Mouse (Mus musculus) gastrocnemius, adult 2 months (tissue): ENCODE data around the gene Cars. TPM values are rescaled to one million over a fixed set of nuclear protein-coding genes. Genes with fewer than 3 reads are reported as not detected.
A peak's percentile ranks its signal among the peaks of the same experiment; 100 is the strongest.

Experiments
- DNase-seq: peaks from one replicate; pipeline ENCODE4 v3.0.0; 2022
- H3K27ac ChIP-seq: fragments of 200-600 bp; 2 replicates; pipeline ENCODE4 v1.8.1; 2022; ENCODE audit warnings: mild to moderate bottlenecking
- H3K4me3 ChIP-seq: fragments of 200-600 bp; 2 replicates; pipeline ENCODE4 v1.8.1; 2022; ENCODE audit warnings: mild to moderate bottlenecking, moderate library complexity
- CTCF ChIP-seq: fragments of 200-600 bp; IDR thresholded peaks from 2 replicates; pipeline ENCODE4 v1.8.1; 2022; ENCODE audit warnings: antibody characterized with exemption, mild to moderate bottlenecking, moderate library complexity
- intact Hi-C: fragments of 180-260 bp; cut with DNase I; formaldehyde crosslinking; loops from one replicate; pipeline ENCODE4 v1.15.1; 2025
- total RNA-seq, 2 experiments: library from RNA; stranded (reverse); gene quantifications; 2 replicates each; pipeline ENCODE4 v1.2.3; 2021

The Cars gene
- total RNA-seq, 2 experiments from 2014 or later, result 37.2 to 42.3 TPM

DNA sequence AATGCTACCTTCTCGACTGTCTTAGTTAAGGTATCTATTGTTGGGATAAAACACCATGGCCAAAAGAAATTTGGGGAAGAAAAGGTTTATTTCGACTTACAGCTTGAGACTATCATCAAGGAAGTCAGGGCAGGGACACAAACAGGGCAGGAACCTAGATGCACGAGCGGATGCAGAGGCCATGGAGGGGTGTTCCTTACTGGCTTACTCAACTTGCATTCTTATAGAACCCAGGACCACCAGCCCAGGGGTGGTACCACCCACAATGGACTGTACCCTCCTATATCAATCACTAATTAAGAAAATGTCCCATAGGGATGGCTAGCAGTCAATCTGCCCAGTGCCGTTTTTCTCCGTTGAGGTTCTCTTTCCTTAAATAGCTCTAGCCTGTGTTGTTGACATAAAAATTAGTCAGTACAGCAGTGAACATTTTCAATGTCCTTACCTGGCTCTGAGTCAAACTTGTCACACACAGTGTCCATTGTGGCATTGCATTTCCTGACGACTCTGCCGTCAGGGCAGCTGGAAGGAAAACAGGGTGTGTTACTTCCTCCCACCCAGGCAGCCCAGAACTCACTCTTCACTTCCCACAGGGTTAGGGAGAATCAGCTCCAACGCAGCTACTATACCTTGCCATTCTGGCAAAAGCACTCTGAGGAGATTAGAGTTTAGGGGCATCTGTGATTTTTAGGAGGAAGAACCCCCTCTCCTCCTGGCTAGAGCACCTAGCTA, 14.7 kb upstream of the Cars start:
- DNase-seq, result peak; percentile 25
- TF ChIP-seq CTCF, result no peak
- Histone ChIP-seq H3K4me3 (peak overlapping the region; percentile 17), H3K27ac (peak overlapping the region; percentile 82)
- intact Hi-C loops, result no loop called here

DNA sequence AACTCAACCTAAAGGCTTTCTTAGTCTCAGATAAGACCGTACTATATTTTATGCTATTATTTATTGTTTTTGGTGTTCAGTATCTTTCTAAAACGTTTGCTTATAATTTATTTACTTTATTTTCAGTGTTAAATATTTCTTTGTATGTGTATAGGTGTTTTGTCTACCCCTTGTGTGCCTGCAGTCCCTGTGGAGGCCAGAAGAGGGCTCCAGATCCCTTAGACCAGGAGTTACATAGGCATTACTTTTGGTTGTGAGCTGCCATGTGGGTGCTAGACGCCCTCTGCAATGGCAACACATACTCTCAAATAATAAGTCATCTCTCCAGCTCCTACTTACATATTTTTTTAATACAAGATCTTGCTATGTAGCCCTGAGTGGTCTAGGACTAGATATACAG, 12.3 kb upstream of the Cars start:
- no peak for DNase-seq
- Histone ChIP-seq H3K4me3 (no peak overlapping the region), H3K27ac (no peak overlapping the region)
- TF ChIP-seq CTCF, result peak; percentile 46
- intact Hi-C loops, result no loop called here

DNA sequence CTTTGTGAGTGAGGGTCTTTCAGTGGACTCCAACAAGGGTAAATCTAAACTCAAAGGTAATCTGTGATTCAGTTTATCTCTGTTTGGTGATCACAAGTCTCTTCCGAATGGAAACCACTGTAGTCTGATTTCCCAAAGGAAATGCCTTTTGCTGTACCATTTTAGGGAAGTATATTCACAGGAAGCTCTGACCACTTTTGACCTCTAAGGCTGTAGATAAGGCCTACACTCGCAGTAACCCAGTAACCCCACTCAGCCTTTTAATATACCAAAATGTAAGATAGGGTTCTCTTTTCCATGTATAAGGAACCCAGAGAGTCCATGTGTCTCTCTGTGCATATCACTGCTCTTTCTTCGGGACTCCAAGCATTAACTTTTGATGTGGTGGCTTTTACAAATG, 5.4 kb upstream of the Cars start:
- intact Hi-C loops, result no loop called here

DNA sequence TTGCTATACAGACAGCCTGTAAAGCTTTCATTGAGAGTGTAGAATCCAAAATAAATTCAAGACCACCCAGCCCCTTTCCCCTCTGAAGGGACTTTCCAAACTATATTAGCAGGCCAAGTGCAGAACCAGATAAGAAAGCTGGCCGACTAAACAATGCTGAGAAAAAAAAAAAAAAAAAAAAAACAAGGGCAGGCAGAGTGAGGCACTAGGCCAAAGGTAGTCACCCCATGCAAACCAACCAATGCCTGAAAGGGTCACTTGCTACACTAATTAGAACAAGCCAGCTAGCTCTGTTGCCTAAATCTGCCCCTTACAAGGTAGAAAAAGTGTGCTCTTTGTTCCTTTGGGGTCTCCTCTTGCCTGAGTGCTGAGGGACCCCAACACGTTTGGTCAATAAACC, 5.0 kb upstream of the Cars start:
- H3K4me3 ChIP-seq, result no peak overlapping the region
- TF ChIP-seq CTCF, result no peak
- DNase-seq, result no peak
- intact Hi-C loops, result loop anchor here (5.0 kb wide), 1 partner anchor 92 kb away; no protein-coding TSS in a partner anchor
- H3K27ac ChIP-seq, result peak overlapping the region; percentile 40; the same call in 1 of the 2 replicates

More for the DNA sequence above, 5.4 kb upstream of the Cars start:
- Histone ChIP-seq H3K27ac (peak overlapping the region; percentile 40; the same call in 1 of the 2 replicates), H3K4me3 (no peak overlapping the region)
- DNase-seq, result no peak
- no peak for TF ChIP-seq CTCF

DNA sequence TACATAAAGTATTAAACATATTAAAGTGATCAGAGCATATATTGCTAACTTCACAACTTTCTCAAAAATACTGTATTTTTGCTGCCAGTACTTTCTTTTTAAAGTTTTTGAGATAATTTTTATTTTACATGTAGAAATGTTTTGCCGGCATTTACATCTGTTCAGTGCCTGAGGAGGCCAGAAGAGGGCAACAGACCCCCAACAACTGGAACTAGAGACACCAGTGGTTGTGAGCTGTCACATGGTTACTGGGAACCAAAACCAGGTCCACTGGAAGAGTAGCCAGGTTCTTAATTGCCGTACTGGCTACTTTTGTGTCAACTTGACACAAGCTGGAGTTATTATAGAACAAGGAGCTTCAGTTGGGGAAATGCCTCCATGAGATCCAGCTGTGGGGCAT, 1.8 kb upstream of the Cars start:
- Histone ChIP-seq H3K27ac (no peak overlapping the region), H3K4me3 (no peak overlapping the region)
- peak; percentile 33 for TF ChIP-seq CTCF
- intact Hi-C loops, result loop anchor here (5.0 kb wide), 1 partner anchor 96 kb away; no protein-coding TSS in a partner anchor
- DNase-seq, result no peak

DNA sequence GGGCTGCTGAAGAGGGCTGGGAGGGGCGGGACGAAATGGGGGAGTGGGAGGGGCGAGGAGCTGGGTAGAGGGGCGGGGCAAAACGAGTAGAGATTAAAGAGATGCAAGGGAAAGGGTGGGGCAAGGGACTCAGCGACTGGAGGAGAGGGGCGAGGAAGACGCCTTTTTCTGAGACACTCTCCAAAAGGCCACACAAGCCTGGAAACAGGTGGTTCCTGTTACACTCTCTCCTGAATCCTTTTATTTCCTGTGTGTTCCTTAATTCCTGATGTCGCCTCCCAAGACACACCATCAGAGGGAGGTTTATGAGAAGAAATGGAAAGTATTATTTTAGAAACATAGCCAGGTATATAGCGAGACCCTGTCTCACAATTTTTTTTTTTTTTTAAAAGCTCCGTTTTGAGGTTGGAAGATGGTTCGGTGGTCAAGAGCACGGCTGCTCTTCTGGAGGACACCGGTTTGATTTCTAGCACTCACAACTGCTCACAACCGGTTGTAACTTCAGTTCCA, 396 bp upstream of the Cars start:
- Histone ChIP-seq H3K27ac (peak overlapping the region; percentile 93), H3K4me3 (peak overlapping the region; percentile 96)
- no peak for DNase-seq
- intact Hi-C loops, result loop anchor here (5.0 kb wide), 1 partner anchor 97 kb away; no protein-coding TSS in a partner anchor
- no peak for TF ChIP-seq CTCF

DNA sequence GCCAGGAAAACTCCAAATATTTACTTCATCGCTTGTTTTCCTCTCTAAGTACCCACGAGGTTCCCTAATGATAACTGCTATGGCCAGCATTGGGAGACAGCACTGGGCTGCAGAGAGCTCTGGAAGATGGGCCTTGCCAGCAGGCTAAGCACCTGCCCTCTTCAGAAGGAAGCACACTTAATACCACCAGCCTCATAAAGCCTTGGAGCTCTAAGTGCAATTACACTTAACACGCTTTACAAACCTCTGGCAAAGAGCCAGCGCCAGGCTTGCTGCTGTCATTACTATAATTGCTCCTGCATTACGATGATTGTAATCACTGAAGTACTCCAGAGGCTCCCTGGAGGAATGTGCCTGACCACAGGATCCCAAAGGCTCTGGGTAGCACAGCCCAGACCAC, 5.0 kb downstream of the Cars start:
- no peak overlapping the region for H3K27ac ChIP-seq
- intact Hi-C loops, result loop anchor here (10.0 kb wide), 1 partner anchor 230 kb away; the partner anchor contains the start of genes Dhcr7 and Nadsyn1
- H3K4me3 ChIP-seq, result no peak overlapping the region
- TF ChIP-seq CTCF, result no peak
- no peak for DNase-seq

DNA sequence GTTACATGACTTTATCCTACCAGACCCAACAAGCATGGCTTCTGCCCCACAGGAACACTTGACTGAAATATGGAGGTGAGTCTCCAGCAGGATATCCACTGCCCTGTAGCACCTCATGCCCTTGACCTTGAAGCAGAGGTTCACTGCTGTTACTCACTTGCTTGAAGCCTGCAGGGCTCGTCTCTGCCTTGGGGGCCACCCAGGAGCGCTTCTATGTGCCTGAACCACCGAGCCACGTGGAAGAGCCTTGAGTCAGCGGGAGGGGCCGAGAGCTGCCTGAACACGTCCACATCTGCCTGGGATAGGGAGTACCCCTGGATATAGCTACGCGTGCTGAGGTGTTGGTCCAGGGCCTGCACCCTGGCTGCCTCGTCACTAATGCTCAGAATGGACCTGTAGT, 7.6 kb downstream of the Cars start:
- intact Hi-C loops, result loop anchor here (10.0 kb wide), 1 partner anchor 233 kb away; the partner anchor contains the start of genes Dhcr7 and Nadsyn1
- TF ChIP-seq CTCF, result no peak
- H3K27ac ChIP-seq, result no peak overlapping the region
- DNase-seq, result no peak
- no peak overlapping the region for H3K4me3 ChIP-seq

DNA sequence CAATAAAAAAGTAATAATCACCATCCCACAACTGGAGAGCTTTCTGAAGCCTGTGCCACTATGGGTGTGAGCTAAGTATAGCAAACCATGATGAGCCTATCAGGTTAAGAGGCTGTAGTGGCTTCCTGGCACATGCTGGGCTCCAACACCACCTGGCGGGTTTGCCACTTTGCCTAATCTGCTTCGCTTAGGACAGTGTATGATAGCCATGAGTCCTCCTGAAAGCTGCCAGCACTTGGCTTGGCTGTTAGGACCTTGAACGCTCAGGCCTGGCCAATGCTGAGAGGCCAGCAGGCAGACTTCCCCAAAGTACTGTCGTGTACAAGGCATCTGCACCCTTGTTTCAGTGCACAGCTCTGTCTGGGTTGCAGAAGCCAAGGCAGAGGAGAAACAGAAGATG, 11.9 kb downstream of the Cars start:
- no peak overlapping the region for H3K4me3 ChIP-seq
- DNase-seq, result peak; percentile 88
- intact Hi-C loops, result loop anchor here (5.0 kb wide), 1 partner anchor 159 kb away; no protein-coding TSS in a partner anchor
- peak overlapping the region; percentile 73 for H3K27ac ChIP-seq
- TF ChIP-seq CTCF, result no peak

DNA sequence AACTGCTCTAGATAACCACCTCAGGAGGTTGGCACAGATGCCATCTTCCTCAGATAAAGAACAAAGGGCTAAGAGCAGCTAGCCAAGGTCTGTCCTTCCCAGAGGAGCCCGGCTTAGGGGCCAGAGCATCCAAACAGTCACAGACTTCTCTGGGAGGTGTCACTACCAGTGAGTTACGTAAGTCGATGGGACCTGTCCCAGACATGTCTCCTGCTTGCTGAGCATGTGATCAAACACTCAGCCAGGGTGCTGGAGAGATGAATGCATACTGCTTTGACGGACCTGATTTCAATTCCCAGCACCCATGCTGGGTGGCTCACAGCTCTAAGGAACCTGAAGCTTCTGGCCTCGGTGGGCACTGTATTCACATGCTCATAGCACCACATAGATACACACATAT, 12.3 kb downstream of the Cars start:
- H3K27ac ChIP-seq, result peak overlapping the region; percentile 73
- no peak overlapping the region for H3K4me3 ChIP-seq
- intact Hi-C loops, result loop anchor here (5.0 kb wide), 1 partner anchor 160 kb away; no protein-coding TSS in a partner anchor
- peak; percentile 59 for DNase-seq
- TF ChIP-seq CTCF, result no peak

DNA sequence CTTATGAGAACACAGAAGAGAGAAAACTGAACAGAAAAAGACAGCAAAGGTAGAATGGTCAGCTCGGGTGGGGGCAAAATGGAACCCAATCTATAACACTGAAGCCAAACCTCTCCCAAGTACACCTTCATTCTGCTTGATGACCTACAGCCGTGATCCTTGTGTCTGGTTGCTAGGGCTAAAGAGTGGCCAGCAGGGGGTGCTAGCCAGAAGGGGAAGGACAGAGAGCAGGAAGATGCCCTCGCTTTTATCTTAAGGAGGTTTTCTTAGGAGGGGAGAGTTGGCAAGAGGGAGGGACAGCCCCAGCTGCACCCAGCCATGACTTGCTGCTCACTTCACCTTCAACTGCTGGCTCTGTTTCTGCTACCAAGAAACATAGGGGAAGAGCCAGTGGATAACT, 15.9 kb downstream of the Cars start:
- no peak overlapping the region for H3K4me3 ChIP-seq
- intact Hi-C loops, result loop anchor here (2.0 kb wide), 1 partner anchor 113 kb away; no protein-coding TSS in a partner anchor
- DNase-seq, result peak; percentile 78
- peak; percentile 84 for TF ChIP-seq CTCF
- no peak overlapping the region for H3K27ac ChIP-seq

DNA sequence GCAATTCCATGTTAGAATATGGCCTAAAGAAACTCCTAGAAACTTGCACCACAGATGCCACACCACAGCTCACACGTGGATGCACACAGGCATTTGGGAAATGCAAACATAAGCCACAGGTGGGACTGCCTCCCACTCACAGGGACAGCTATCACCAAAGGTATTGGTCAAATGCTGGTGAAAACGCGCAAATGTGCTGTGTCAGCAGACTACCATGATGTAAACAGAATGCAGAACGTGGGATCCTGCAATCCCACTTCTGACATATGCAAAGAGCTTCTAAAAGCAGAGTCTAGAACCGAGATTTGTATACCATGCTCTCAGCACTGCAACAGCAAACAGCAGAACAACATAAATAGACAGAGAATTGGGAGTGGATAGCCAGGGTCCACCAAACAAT, 16.9 kb downstream of the Cars start:
- TF ChIP-seq CTCF, result no peak
- intact Hi-C loops, result no loop called here
- Histone ChIP-seq H3K4me3 (no peak overlapping the region), H3K27ac (no peak overlapping the region)
- no peak for DNase-seq

DNA sequence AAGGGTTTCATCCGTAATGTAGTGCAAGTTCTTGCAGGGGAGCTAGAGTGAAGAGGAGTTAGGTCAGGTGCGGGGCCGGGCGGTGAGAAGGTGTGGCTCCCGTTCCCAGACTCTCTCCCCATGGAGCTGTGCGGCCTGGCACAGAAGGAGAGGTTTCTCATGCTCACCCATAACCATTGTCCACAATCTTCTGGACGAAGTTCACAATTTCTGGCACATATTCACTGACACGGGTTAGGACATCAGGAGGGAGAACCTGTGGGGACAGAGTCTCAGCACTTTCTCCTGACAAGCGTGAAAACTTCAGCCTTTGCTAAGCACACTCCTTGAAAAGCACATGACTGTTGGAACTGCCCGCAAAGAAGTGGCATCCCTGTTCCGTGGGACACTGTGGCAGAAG, 24.1 kb downstream of the Cars start:
- no peak overlapping the region for H3K27ac ChIP-seq
- intact Hi-C loops, result no loop called here
- H3K4me3 ChIP-seq, result no peak overlapping the region
- TF ChIP-seq CTCF, result no peak
- no peak for DNase-seq

DNA sequence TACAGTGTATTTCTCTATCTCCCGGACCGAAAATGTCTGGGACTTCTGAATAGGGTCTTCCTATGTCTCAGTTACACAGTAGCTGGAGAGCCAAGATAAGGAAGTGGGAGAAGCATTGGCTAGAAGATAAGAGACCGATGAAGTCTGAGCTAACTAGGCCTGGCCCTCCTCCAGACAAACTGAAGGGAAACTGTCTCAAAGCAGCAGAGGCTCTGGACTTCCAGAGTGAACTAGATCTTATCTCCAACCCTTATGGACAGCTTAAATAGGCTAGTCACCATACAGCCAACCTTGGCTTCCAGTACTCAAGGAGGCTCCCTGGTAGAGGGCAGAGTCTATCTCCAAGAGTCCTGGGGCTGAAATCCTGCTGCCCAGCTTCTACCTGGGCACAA, 34.2 kb downstream of the Cars start:
- H3K4me3 ChIP-seq, result no peak overlapping the region
- no peak for DNase-seq
- TF ChIP-seq CTCF, result no peak

More for the DNA sequence above, 34.2 kb downstream of the Cars start:
- intact Hi-C loops, result no loop called here
- no peak overlapping the region for H3K27ac ChIP-seq
